Mouse (Mus musculus) kidney, adult 2 months (tissue): Measurements from ENCODE around the gene Stx12.

Source experiments
- CTCF ChIP-seq: fragments of 200-500 bp; conservative IDR thresholded peaks from 2 replicates; pipeline ENCODE4 v1.5.1; 2011; ENCODE audit warnings: low read depth, mild to moderate bottlenecking, control low read depth, low read length, moderate library complexity, mixed read lengths; ENCODE audit not compliant: insufficient read depth, insufficient read length
- POLR2A ChIP-seq: fragments of 200-500 bp; IDR thresholded peaks from one replicate; pipeline ENCODE4 v1.6.1; 2011; ENCODE audit warnings: low read depth, low read length, control low read depth

GRCm38 (mm10) chr4:132804331-132804730 is 80.0 kb downstream of the Stx12 start:
- TF ChIP-seq POLR2A (no peak), CTCF (no peak)
